Mouse (Mus musculus) heart, embryonic 12.5 days (tissue): ENCODE data around the gene Rnf2. TPM values are rescaled to one million over a fixed set of nuclear protein-coding genes. Genes with fewer than 3 reads are reported as not detected.

Experiments
- ATAC-seq: fragments of 200-750 bp; cut with Nextera tagmentation; 2 replicates; pipeline ENCODE4 v1.8.0; 2017; ENCODE audit warnings: moderate TSS enrichment, moderate library complexity; ENCODE audit not compliant: insufficient number of reproducible peaks, low FRiP score
- H3K27ac ChIP-seq: fragments of 300-500 bp; sonication (generic); 2 replicates; pipeline ENCODE4 v1.5.1; 2016; ENCODE audit warnings: mild to moderate bottlenecking, moderate library complexity; ENCODE audit not compliant: poor library complexity, severe bottlenecking
- H3K27me3 ChIP-seq: fragments of 300-500 bp; sonication (generic); replicated peaks from 2 replicates; pipeline ENCODE4 v1.6.1; 2016; ENCODE audit warnings: mild to moderate bottlenecking, moderate library complexity
- H3K36me3 ChIP-seq: fragments of 300-500 bp; sonication (generic); 2 replicates; pipeline ENCODE4 v1.6.1; 2016; ENCODE audit warnings: mild to moderate bottlenecking, moderate library complexity
- H3K4me1 ChIP-seq: fragments of 300-500 bp; sonication (generic); replicated peaks from 2 replicates; pipeline ENCODE4 v1.6.1; 2016; ENCODE audit warnings: mild to moderate bottlenecking
- H3K4me2 ChIP-seq: fragments of 300-500 bp; sonication (generic); 2 replicates; pipeline ENCODE4 v1.6.1; 2016; ENCODE audit warnings: mild to moderate bottlenecking, moderate library complexity
- H3K4me3 ChIP-seq: fragments of 300-500 bp; sonication (generic); 2 replicates; pipeline ENCODE4 v1.5.1; 2016; ENCODE audit warnings: mild to moderate bottlenecking
- H3K9ac ChIP-seq: fragments of 300-500 bp; sonication (generic); 2 replicates; pipeline ENCODE4 v1.6.1; 2016; ENCODE audit warnings: mild to moderate bottlenecking, moderate library complexity
- H3K9me3 ChIP-seq: fragments of 300-500 bp; sonication (generic); replicated peaks from 2 replicates; pipeline ENCODE4 v1.6.1; 2016; ENCODE audit warnings: mild to moderate bottlenecking, moderate library complexity
- WGBS: fragments of 180-500 bp; shearing (Covaris S2); methylation state at CpG from one replicate; pipeline ENCODE4 v1.1.7; 2016; 5-methylcytosine and 5-hydroxymethylcytosine counted together
- polyA plus RNA-seq: library from polyadenylated mRNA; unstranded; fragments of >200 nt; fragmentation: Nextera tagmentation; extraction: Ambion mirVana; gene quantifications from 2 replicates; pipeline ENCODE4 v1.2.1, GENCODE M21; 2016

Gene Rnf2
- polyA plus RNA-seq, 1 experiment from 2014 or later, result 83.1 TPM

GRCm38 (mm10) chr1:151514119-151514518 is 13.4 kb upstream of the Rnf2 start:
- peak overlapping the region; percentile 22; the same call in 1 of the 2 replicates for H3K27ac ChIP-seq
- no peak for ATAC-seq

GRCm38 (mm10) chr1:151510811-151511210 is 10.1 kb upstream of the Rnf2 start:
- no peak overlapping the region for H3K27ac ChIP-seq
- ATAC-seq, result no peak
- no peaks in the 10 kb centered on the region for H3K36me3 ChIP-seq
- no peak overlapping the region for H3K4me2 ChIP-seq
- no peaks in the 10 kb centered on the region for H3K27me3 ChIP-seq
- H3K9ac ChIP-seq, result no peak overlapping the region
- 58% methylated on average over 4 of the region's 4 CpGs for WGBS
- H3K4me1 ChIP-seq, result peaks cover 10% of the 10 kb centered on the region; the same call in 1 of the 2 replicates
- H3K9me3 ChIP-seq, result no peaks in the 10 kb centered on the region
- H3K4me3 ChIP-seq, result no peak overlapping the region

More at GRCm38 (mm10) chr1:151514119-151514518, 13.4 kb upstream of the Rnf2 start:
- no peaks in the 10 kb centered on the region for H3K36me3 ChIP-seq
- H3K9me3 ChIP-seq, result no peaks in the 10 kb centered on the region
- no peaks in the 10 kb centered on the region for H3K27me3 ChIP-seq
- H3K4me3 ChIP-seq, result no peak overlapping the region
- 61% methylated on average over 4 of the region's 4 CpGs for WGBS
- H3K4me1 ChIP-seq, result peaks cover 10% of the 10 kb centered on the region; the same call in 1 of the 2 replicates
- no peak overlapping the region for H3K4me2 ChIP-seq
- H3K9ac ChIP-seq, result no peak overlapping the region

- Histone ChIP-seq H3K4me1 (peaks cover 27% of the 10 kb centered on the region), H3K9ac (peak overlapping the region; percentile 96), H3K27ac (peak overlapping the region; percentile 96), H3K4me2 (peak overlapping the region; percentile 69), H3K36me3 (no peaks in the 10 kb centered on the region), H3K4me3 (peak overlapping the region; percentile 88), H3K9me3 (no peaks in the 10 kb centered on the region), H3K27me3 (no peaks in the 10 kb centered on the region)
- ATAC-seq, result peak; percentile 72
- under 1% methylated on average over 57 of the region's 59 CpGs for WGBS
Observed at GRCm38 (mm10) chr1:151499815-151500501, 797 bp downstream of the Rnf2 start.

GRCm38 (mm10) chr1:151498381-151498780 is 2.4 kb downstream of the Rnf2 start:
- no peak overlapping the region for H3K9ac ChIP-seq
- no peak overlapping the region; the same call in 1 of the 2 replicates for H3K27ac ChIP-seq
- peaks cover 38% of the 10 kb centered on the region for H3K4me1 ChIP-seq
- H3K27me3 ChIP-seq, result no peaks in the 10 kb centered on the region
- peak overlapping the region; percentile 7; the same call in 1 of the 2 replicates for H3K4me2 ChIP-seq
- WGBS, result 67% methylated on average over 3 of the region's 3 CpGs
- H3K36me3 ChIP-seq, result no peaks in the 10 kb centered on the region
- no peaks in the 10 kb centered on the region for H3K9me3 ChIP-seq
- ATAC-seq, result no peak
- no peak overlapping the region for H3K4me3 ChIP-seq

- Histone ChIP-seq H3K9me3 (no peaks in the 10 kb centered on the region), H3K36me3 (no peaks in the 10 kb centered on the region), H3K4me3 (no peak overlapping the region), H3K4me1 (peaks cover 41% of the 10 kb centered on the region), H3K27me3 (no peaks in the 10 kb centered on the region), H3K27ac (no peak overlapping the region), H3K9ac (no peak overlapping the region), H3K4me2 (no peak overlapping the region)
- 66% methylated on average over 2 of the region's 2 CpGs for WGBS
- ATAC-seq, result no peak
Observed at GRCm38 (mm10) chr1:151497942-151498341, 2.8 kb downstream of the Rnf2 start.

GRCm38 (mm10) chr1:151497028-151497427 is 3.7 kb downstream of the Rnf2 start:
- Histone ChIP-seq H3K9ac (no peak overlapping the region), H3K27me3 (no peaks in the 10 kb centered on the region), H3K9me3 (no peaks in the 10 kb centered on the region), H3K4me1 (peaks cover 41% of the 10 kb centered on the region), H3K4me2 (0 out of 2 replicates have a peak overlapping the region, but pooled peaks have one; percentile 0), H3K4me3 (no peak overlapping the region), H3K36me3 (no peaks in the 10 kb centered on the region), H3K27ac (no peak overlapping the region)
- WGBS, result 82% methylated on average over 8 of the region's 8 CpGs
- ATAC-seq, result no peak

- H3K4me3 ChIP-seq, result no peak overlapping the region
- WGBS, result 78% methylated on average over 2 of the region's 2 CpGs
- no peak overlapping the region for H3K4me2 ChIP-seq
- no peak overlapping the region for H3K9ac ChIP-seq
- no peaks in the 10 kb centered on the region for H3K27me3 ChIP-seq
- peaks cover 47% of the 10 kb centered on the region for H3K4me1 ChIP-seq
- no peaks in the 10 kb centered on the region for H3K9me3 ChIP-seq
- no peaks in the 10 kb centered on the region for H3K36me3 ChIP-seq
- peak overlapping the region; percentile 33; the same call in 1 of the 2 replicates for H3K27ac ChIP-seq
- no peak for ATAC-seq
Observed at GRCm38 (mm10) chr1:151495635-151496285, 5.0 kb downstream of the Rnf2 start.

- H3K4me2 ChIP-seq, result no peak overlapping the region
- H3K27me3 ChIP-seq, result no peaks in the 10 kb centered on the region
- H3K4me3 ChIP-seq, result no peak overlapping the region
- H3K9me3 ChIP-seq, result no peaks in the 10 kb centered on the region
- no peaks in the 10 kb centered on the region for H3K36me3 ChIP-seq
- 76% methylated on average over 6 of the region's 6 CpGs for WGBS
- ATAC-seq, result no peak
- H3K27ac ChIP-seq, result no peak overlapping the region
- no peak overlapping the region for H3K9ac ChIP-seq
- peaks cover 56% of the 10 kb centered on the region for H3K4me1 ChIP-seq
Observed at GRCm38 (mm10) chr1:151494711-151495110, 6.0 kb downstream of the Rnf2 start.

- ATAC-seq, result no peak
- Histone ChIP-seq H3K9ac (no peak overlapping the region), H3K4me1 (peaks cover 57% of the 10 kb centered on the region), H3K9me3 (no peaks in the 10 kb centered on the region), H3K36me3 (no peaks in the 10 kb centered on the region), H3K27ac (no peak overlapping the region), H3K27me3 (no peaks in the 10 kb centered on the region), H3K4me2 (no peak overlapping the region), H3K4me3 (no peak overlapping the region)
Observed at GRCm38 (mm10) chr1:151493826-151494225, 6.9 kb downstream of the Rnf2 start.

- peaks cover 50% of the 10 kb centered on the region for H3K4me1 ChIP-seq
- no peak for ATAC-seq
- H3K36me3 ChIP-seq, result no peaks in the 10 kb centered on the region
- H3K4me3 ChIP-seq, result no peak overlapping the region
- H3K4me2 ChIP-seq, result no peak overlapping the region
- 34% methylated on average over 1 of the region's 1 CpGs for WGBS
- H3K27me3 ChIP-seq, result no peaks in the 10 kb centered on the region
- no peak overlapping the region for H3K9ac ChIP-seq
- H3K27ac ChIP-seq, result no peak overlapping the region
- no peaks in the 10 kb centered on the region for H3K9me3 ChIP-seq
Observed at GRCm38 (mm10) chr1:151492419-151492818, 8.3 kb downstream of the Rnf2 start.

GRCm38 (mm10) chr1:151489806-151490205 is 10.9 kb downstream of the Rnf2 start:
- no peaks in the 10 kb centered on the region for H3K27me3 ChIP-seq
- peaks cover 34% of the 10 kb centered on the region for H3K4me1 ChIP-seq
- H3K4me2 ChIP-seq, result no peak overlapping the region
- H3K9me3 ChIP-seq, result no peaks in the 10 kb centered on the region
- no peak overlapping the region for H3K4me3 ChIP-seq
- 54% methylated on average over 6 of the region's 6 CpGs for WGBS
- no peak overlapping the region for H3K9ac ChIP-seq
- no peaks in the 10 kb centered on the region for H3K36me3 ChIP-seq
- no peak overlapping the region for H3K27ac ChIP-seq
- no peak for ATAC-seq
